Mouse (Mus musculus) myocyte (in vitro differentiated cells): ENCODE data around the gene Mcu. TPM values are rescaled to one million over a fixed set of nuclear protein-coding genes. Genes with fewer than 3 reads are reported as not detected.
A peak's percentile ranks its signal among the peaks of the same experiment; 100 is the strongest.

Experiments
- H3K27me3 ChIP-seq: one replicate; pipeline ENCODE4 v1.6.1; 2011; ENCODE audit not compliant: control insufficient read depth, insufficient read depth, insufficient read length
- H3K36me3 ChIP-seq: one replicate; pipeline ENCODE4 v1.6.1; 2011; ENCODE audit not compliant: control insufficient read depth, insufficient read depth
- H3K4me2 ChIP-seq: one replicate; pipeline ENCODE4 v1.6.1; 2011; ENCODE audit warnings: low read depth, control low read depth
- H3K4me3 ChIP-seq: one replicate; pipeline ENCODE4 v1.5.1; 2011; ENCODE audit warnings: mild to moderate bottlenecking, control low read depth, moderate library complexity
- H3K79me2 ChIP-seq: one replicate; pipeline ENCODE4 v1.6.1; 2011; ENCODE audit not compliant: control insufficient read depth, insufficient read depth
- H3ac ChIP-seq: one replicate; pipeline ENCODE4 v1.6.1; 2011; ENCODE audit not compliant: control insufficient read depth, insufficient read length
- CEBPB ChIP-seq: IDR thresholded peaks from 2 replicates; pipeline ENCODE4 v1.6.1; 2011; ENCODE audit warnings: mild to moderate bottlenecking, moderate library complexity; ENCODE audit not compliant: poor library complexity, insufficient read depth, severe bottlenecking
- E2F4 ChIP-seq: IDR thresholded peaks from one replicate; pipeline ENCODE4 v1.6.1; 2011; ENCODE audit warnings: mild to moderate bottlenecking, control low read depth, moderate library complexity; ENCODE audit not compliant: insufficient read depth
- MAX ChIP-seq: IDR thresholded peaks from one replicate; pipeline ENCODE4 v1.6.1; 2011; ENCODE audit warnings: low read depth, mild to moderate bottlenecking, control low read depth
- MYOD1 ChIP-seq, 3 experiments: IDR thresholded peaks; one replicate each; pipeline ENCODE4 v1.6.1; 2011; ENCODE audit warnings: control low read depth in 2 of 3, low read depth in 2 of 3, mild to moderate bottlenecking in 2 of 3, moderate library complexity in 1 of 3; ENCODE audit not compliant: insufficient read length in 2 of 3, control insufficient read depth in 1 of 3
- MYOG ChIP-seq, 3 experiments: IDR thresholded peaks; one replicate each; pipeline ENCODE4 v1.6.1; 2011; ENCODE audit warnings: control low read depth in 2 of 3, low read depth in 2 of 3, mild to moderate bottlenecking in 2 of 3; ENCODE audit not compliant: insufficient read length in 2 of 3, control insufficient read depth in 1 of 3, insufficient read depth in 1 of 3
- POLR2A ChIP-seq: IDR thresholded peaks from one replicate; pipeline ENCODE4 v1.6.1; 2011; ENCODE audit warnings: low read depth, mild to moderate bottlenecking, control low read depth, moderate library complexity; ENCODE audit not compliant: insufficient read length
- POLR2AphosphoS2 ChIP-seq: IDR thresholded peaks from one replicate; pipeline ENCODE4 v1.6.1; 2011; ENCODE audit warnings: low read depth, control low read depth; ENCODE audit not compliant: insufficient read length
- REST ChIP-seq: IDR thresholded peaks from one replicate; pipeline ENCODE4 v1.6.1; 2011; ENCODE audit warnings: mild to moderate bottlenecking, control low read depth, moderate library complexity; ENCODE audit not compliant: insufficient read depth, insufficient read length
- SRF ChIP-seq: IDR thresholded peaks from one replicate; pipeline ENCODE4 v1.6.1; 2011; ENCODE audit warnings: low read depth; ENCODE audit not compliant: control insufficient read depth, insufficient read length
- TCF12 ChIP-seq: IDR thresholded peaks from one replicate; pipeline ENCODE4 v1.6.1; 2011; ENCODE audit warnings: mild to moderate bottlenecking, control low read depth; ENCODE audit not compliant: poor library complexity, insufficient read depth, severe bottlenecking
- TCF3 ChIP-seq: IDR thresholded peaks from one replicate; pipeline ENCODE4 v1.6.1; 2011; ENCODE audit warnings: low read depth, control low read depth; ENCODE audit not compliant: insufficient read length
- USF1 ChIP-seq: IDR thresholded peaks from one replicate; pipeline ENCODE4 v1.6.1; 2011; ENCODE audit warnings: low read depth, mild to moderate bottlenecking, control low read depth, moderate library complexity
- polyA plus RNA-seq: library from polyadenylated mRNA; unstranded; fragments of >200 nt; fragmentation: generic; extraction: Trizol; gene quantifications from one replicate; pipeline ENCODE4 v1.2.1, GENCODE M21; 2012; ENCODE audit warnings: missing spikeins

The Mcu gene
- polyA plus RNA-seq, 1 experiment: 82.9 TPM

DNA sequence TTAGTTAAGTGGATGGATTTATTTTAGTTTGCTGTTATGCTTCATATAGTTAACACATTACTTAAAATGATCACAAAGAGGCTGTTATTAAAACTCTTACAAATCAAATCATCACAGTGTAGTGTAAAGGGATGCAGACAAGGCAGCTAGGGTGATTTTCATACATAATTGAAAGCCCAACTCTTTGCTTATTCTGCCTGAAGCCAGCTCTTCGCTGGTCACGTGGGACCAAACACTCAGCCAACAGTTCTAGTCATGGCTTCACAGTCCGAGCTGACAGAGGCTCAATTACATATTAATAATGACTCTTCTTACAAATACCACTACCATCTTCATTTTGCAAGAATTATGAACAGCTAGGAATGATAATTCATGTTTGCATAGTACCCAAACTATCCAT lies 112.2 kb downstream of the Mcu start:
- no peak for TF ChIP-seq POLR2A
- TF ChIP-seq MYOG (IDR thresholded peaks at IDR 0.05; ENCODE audit: control insufficient read depth in 1 of 3, insufficient read depth in 1 of 3, insufficient read length in 2 of 3, low read depth in 2 of 3): no peak
- no peak for TF ChIP-seq USF1
- no peak for TF ChIP-seq TCF3
- no peak for TF ChIP-seq SRF
- no peak for TF ChIP-seq TCF12
- TF ChIP-seq MAX: no peak
- no peak for TF ChIP-seq REST
- Histone ChIP-seq H3K4me2 (no peak overlapping the region), H3ac (no peak overlapping the region), H3K79me2 (peaks cover 54% of the 10 kb centered on the region), H3K27me3 (no peaks in the 10 kb centered on the region), H3K4me3 (no peak overlapping the region), H3K36me3 (no peaks in the 10 kb centered on the region)

- TF ChIP-seq E2F4 (no peak), POLR2A (no peak), REST (no peak)
- no peak overlapping the region for H3ac ChIP-seq
- peaks cover 54% of the 10 kb centered on the region for H3K79me2 ChIP-seq
- H3K4me3 ChIP-seq: no peak overlapping the region
- H3K27me3 ChIP-seq: no peaks in the 10 kb centered on the region
- H3K36me3 ChIP-seq: no peaks in the 10 kb centered on the region
- no peak overlapping the region for H3K4me2 ChIP-seq
Measured at GRCm38 (mm10) chr10:59503433-59504210, 112.9 kb downstream of the Mcu start.

- no peak overlapping the region for H3K4me2 ChIP-seq
- H3K36me3 ChIP-seq: no peaks in the 10 kb centered on the region
- TF ChIP-seq MYOG (IDR thresholded peaks at IDR 0.05; ENCODE audit: control insufficient read depth in 1 of 3, insufficient read depth in 1 of 3, insufficient read length in 2 of 3, low read depth in 2 of 3) (no peak), POLR2AphosphoS2 (no peak), E2F4 (no peak), USF1 (no peak), MYOD1 (IDR thresholded peaks at IDR 0.05; ENCODE audit: control insufficient read depth in 1 of 3, insufficient read length in 2 of 3, low read depth in 2 of 3) (no peak), CEBPB (no peak), SRF (no peak), TCF3 (no peak), MAX (no peak), TCF12 (no peak)
- no peaks in the 10 kb centered on the region for H3K27me3 ChIP-seq
- H3K79me2 ChIP-seq: peaks cover 52% of the 10 kb centered on the region
- H3K4me3 ChIP-seq: no peak overlapping the region
- no peak overlapping the region for H3ac ChIP-seq
Measured at GRCm38 (mm10) chr10:59502381-59502780, 114.1 kb downstream of the Mcu start.

GRCm38 (mm10) chr10:59501761-59502160 lies 114.7 kb downstream of the Mcu start:
- H3K4me2 ChIP-seq: no peak overlapping the region
- H3ac ChIP-seq: no peak overlapping the region
- TF ChIP-seq USF1 (no peak), SRF (no peak), E2F4 (no peak), MYOD1 (IDR thresholded peaks at IDR 0.05; ENCODE audit: control insufficient read depth in 1 of 3, insufficient read length in 2 of 3, low read depth in 2 of 3) (peak in 2 of 3 experiments; percentile 54 to 74), MYOG (IDR thresholded peaks at IDR 0.05; ENCODE audit: control insufficient read depth in 1 of 3, insufficient read depth in 1 of 3, insufficient read length in 2 of 3, low read depth in 2 of 3) (peak in 2 of 3 experiments; percentile 31 to 55)
- H3K36me3 ChIP-seq: no peaks in the 10 kb centered on the region
- H3K79me2 ChIP-seq: peaks cover 54% of the 10 kb centered on the region
- no peaks in the 10 kb centered on the region for H3K27me3 ChIP-seq
- H3K4me3 ChIP-seq: no peak overlapping the region

GRCm38 (mm10) chr10:59500225-59500624 lies 116.3 kb downstream of the Mcu start:
- TF ChIP-seq USF1 (no peak), SRF (no peak)
- no peaks in the 10 kb centered on the region for H3K36me3 ChIP-seq
- H3K4me3 ChIP-seq: no peak overlapping the region
- no peak overlapping the region for H3K4me2 ChIP-seq
- H3ac ChIP-seq: no peak overlapping the region
- no peaks in the 10 kb centered on the region for H3K27me3 ChIP-seq
- H3K79me2 ChIP-seq: peaks cover 58% of the 10 kb centered on the region

- Histone ChIP-seq H3K36me3 (peaks cover under 1% of the 10 kb centered on the region), H3ac (no peak overlapping the region), H3K27me3 (no peaks in the 10 kb centered on the region), H3K4me2 (no peak overlapping the region), H3K4me3 (no peak overlapping the region), H3K79me2 (peaks cover 56% of the 10 kb centered on the region)
- TF ChIP-seq POLR2A: no peak
- peak; percentile 62; the same call in 1 of the 2 replicates for TF ChIP-seq CEBPB
- TF ChIP-seq REST: no peak
- TF ChIP-seq SRF: no peak
Measured at GRCm38 (mm10) chr10:59497019-59497418, 119.5 kb downstream of the Mcu start.
